Mouse (Mus musculus): ENCODE results near the gene Auts2.

Gene Auts2

DNA sequence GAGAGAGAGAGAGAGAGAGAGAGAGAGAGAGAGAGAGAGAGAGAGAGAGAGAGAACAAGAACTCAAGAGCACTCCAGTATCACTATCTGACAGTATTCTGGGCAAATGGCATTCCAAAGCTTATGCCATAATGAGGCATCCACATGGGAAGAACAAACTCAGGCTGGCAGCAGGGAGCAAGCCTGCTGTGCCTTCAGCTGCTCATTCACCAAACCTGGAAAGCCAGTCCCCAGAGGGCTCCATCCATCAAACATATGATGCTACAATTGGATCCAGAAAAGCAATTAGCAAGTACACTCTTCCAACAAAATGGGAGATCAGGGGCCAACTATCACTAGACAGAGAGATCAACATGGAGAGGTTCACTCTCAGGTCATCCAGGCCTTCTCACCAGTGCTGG is 531.3 kb downstream of the Auts2 start:
- in situ Hi-C loops (cut with MseI, MboI): no loop called here

GRCm38 (mm10) chr5:132008703-132009222 is 534.4 kb downstream of the Auts2 start:
- in situ Hi-C loops (cut with MseI, MboI): no loop called here

DNA sequence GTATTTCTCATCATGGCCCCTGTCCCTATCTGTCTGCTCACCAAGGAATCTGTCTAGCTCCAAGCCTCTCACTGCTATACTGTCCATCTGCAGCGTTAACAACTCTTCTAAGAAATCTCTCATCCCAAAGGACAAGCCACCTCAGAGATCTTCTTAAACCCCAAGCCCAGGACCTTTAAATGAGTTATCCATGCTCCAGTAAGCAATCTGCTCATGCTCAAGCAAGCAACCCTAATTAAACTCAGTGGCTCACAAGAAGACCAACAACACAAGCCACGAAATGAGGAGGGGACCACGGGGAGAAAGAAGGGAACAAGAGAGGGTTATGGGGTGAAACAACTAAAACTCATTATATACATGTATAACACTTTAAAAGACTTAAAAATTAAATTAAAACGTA is 535.2 kb downstream of the Auts2 start:
- in situ Hi-C loops (cut with MseI, MboI): no loop called here

DNA sequence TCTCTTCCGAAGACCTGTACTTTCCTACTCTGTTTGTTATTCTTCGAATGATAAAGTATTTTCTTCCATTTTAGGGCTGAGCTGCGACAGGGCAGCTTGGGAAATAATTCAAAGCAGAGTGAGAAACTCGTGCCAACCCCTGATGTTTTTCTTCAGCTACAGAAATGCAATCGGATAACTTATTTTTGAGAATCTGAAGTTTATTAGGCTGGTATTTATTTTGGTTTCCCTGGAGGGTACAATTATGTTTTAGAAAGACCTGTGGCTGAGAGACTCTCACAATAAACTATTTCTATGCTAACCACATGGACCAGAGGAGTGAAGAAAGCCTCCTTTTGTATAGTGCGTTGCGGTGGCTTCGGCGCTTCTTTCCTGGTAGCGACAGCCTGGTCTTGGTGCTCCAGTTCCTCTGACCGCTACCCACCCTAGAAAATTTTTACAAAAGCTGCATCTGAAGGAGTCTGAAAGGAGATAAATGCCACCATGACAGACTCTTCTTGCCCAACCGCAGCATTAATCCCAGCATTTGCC is 550.4 kb downstream of the Auts2 start:
- in situ Hi-C loops (cut with MseI, MboI): no loop called here

DNA sequence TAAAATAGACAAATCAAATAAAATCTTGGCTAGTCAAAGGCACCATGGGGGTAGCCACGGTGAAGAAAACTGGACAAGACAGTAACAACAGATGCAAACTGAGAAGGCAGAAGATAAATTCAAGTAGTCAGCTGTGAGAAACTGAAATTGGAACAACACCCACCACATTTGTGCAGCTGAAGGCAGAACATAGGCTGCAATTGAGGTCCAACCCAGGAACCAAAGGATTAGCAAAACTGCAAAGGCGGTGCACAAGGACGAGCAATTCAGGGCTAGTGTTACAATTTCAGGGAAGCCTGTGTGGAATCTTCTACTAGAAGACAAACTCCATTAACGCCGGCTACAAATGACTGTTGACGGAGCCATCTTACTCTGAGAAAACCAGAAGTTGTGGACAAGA is 550.9 kb downstream of the Auts2 start:
- in situ Hi-C loops (cut with MseI, MboI): no loop called here

DNA sequence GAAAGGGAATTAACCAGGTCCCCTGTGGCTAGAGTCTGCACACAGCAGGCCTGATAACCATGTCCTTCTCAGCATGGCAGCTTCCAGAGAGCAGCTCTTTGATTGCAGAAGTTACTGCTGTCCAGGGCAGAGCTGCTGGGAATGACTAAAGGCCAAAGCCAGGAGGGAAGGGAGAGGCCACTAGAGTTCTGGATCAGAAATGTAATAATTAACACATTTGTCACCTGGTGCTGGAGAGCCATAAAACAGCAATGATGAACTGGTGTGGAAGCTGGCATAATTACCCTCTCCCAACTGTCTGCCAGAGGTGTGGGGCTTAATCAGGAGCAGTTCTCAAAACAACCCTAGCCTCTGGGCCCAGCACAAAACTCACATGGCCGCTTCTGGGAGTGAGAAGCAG is 552.6 kb downstream of the Auts2 start:
- in situ Hi-C loops (cut with MseI, MboI): no loop called here

DNA sequence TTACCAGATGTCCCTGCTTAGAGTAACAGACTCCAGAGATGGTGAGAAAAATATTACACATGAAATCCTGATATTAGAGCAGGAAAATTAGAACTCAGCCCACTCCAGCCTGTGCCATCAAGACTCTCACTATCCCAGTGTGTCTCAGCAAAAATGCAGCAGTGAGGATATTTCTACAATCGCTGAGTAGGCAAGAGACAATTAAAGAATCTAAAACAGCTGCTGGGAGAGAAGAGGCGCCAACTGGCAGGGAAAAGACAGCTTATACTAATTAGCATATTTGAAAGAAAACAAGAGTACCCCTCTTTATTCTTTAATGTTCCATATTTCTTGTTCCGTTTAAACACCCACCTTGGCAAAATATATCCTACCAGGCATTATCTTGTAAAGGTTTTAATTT is 561.7 kb downstream of the Auts2 start:
- in situ Hi-C loops (cut with MseI, MboI): no loop called here

- in situ Hi-C loops (cut with MseI, MboI): no loop called here
Measured at GRCm38 (mm10) chr5:131978939-131979338, 564.2 kb downstream of the Auts2 start.

- in situ Hi-C loops (cut with MseI, MboI): no loop called here
Measured at GRCm38 (mm10) chr5:131977497-131977896, 565.6 kb downstream of the Auts2 start.

DNA sequence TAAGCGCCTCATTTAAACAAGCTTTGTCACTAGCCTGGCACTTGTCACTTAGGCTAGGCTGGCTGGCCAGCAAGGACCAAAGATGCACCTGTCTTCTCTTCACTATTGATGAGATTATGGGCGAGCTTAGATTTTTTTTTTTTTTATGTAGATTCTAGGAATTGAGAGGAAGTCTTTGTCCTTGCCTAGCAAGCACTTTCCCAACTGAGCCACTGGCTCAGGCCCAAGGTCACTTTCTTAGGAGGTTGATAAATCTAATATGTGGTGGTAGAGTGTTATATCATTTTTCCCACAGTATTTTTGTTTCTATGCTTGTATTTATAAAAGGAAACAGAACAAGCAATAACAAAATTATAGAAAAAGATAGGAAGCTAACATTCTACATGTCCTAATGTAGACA is 571.2 kb downstream of the Auts2 start:
- in situ Hi-C loops (cut with MseI, MboI): no loop called here

GRCm38 (mm10) chr5:131965499-131965898 is 577.6 kb downstream of the Auts2 start:
- in situ Hi-C loops (cut with MseI, MboI): no loop called here

GRCm38 (mm10) chr5:131963565-131963964 is 579.6 kb downstream of the Auts2 start:
- in situ Hi-C loops (cut with MseI, MboI): no loop called here

GRCm38 (mm10) chr5:131961859-131962258 is 581.3 kb downstream of the Auts2 start:
- in situ Hi-C loops (cut with MseI, MboI): no loop called here

- in situ Hi-C loops (cut with MseI, MboI): no loop called here
Measured at GRCm38 (mm10) chr5:131960432-131960831, 582.7 kb downstream of the Auts2 start.

- in situ Hi-C loops (cut with MseI, MboI): no loop called here
Measured at GRCm38 (mm10) chr5:131956998-131957397, 586.1 kb downstream of the Auts2 start.

DNA sequence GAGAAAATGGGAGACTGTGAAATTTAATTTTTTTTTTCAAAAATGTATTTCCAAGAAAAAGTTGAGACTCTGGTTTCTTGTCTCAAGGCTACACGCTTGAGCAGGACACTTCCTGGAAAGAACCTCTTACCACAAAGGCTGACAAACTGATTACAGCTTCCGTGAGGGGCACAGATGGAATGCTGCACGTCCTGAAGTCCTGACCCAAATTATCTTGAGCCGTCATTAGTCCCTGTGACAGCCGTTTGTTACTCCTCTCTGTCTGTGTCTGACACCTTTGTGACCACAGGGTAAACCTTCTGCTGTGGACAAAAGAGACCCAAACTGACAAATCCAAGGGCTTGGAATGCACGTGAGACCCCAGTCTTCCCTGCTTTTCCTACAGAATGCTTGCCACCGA is 587.1 kb downstream of the Auts2 start:
- in situ Hi-C loops (cut with MseI, MboI): no loop called here

DNA sequence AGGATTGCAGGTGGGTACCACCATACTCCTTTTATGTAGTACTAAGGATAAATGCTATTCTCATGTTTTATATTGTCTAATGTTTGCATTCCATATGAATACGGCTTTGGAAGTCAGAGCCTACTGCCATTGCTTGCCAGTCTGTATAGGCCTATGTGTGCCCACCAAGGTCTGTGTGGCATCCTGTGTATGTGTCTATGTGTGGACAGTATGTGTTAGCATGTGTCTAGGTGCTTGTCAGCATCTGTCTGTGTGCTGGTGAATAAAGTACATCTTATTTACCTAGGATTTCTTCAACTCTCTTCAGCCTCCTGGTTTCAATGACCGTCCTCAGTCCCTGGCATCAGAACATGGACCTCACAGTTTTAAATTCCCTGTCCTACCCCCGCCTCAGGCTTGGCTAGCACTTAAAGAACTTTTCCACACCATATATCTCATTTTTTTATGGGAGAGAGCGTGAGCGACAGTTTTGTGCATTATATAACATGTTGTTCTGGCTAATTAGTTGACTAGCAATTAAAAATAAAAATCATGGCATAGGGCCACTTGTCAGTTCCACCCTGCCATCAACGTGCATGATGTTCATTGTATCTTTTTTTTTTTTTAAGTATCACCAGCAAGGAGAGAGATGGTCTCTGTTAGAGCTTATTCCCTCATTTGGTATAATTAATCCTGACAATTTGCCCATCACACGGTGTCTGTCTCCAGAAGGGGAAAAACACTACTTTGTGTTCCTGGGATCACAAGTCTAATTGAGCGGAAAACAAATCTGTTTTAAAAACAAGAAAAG is 587.7 kb downstream of the Auts2 start:
- in situ Hi-C loops (cut with MseI, MboI): no loop called here

DNA sequence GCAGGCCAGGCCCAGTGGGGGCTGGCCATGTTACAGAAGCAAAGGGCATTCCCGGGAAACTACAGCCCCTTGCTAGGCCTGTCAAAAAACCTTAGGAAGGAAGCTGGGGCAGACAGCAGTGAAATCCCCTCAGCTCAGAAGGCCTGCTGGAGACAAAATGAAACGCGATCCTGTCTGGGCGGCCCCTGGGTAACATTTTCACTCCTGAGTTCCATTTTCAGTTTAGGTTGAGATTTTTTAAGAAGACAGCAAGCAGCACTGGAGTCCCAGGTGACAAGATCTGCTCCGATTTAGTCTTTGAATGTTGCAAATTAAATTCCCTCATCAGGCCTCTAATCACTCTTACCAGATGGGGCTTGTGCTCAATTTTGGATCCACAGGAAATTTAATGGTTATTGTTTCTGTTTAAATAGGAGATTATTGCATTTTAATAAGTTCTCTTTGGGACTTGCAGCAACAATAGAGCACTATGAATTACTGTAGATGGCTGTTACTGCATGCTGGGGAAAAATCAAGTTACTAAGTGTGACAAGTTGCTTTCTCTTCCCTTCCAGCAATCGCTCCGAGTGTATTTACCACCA is 594.5 kb downstream of the Auts2 start:
- in situ Hi-C loops (cut with MseI, MboI): no loop called here

GRCm38 (mm10) chr5:131946801-131947200 is 596.3 kb downstream of the Auts2 start:
- in situ Hi-C loops (cut with MseI, MboI): no loop called here

DNA sequence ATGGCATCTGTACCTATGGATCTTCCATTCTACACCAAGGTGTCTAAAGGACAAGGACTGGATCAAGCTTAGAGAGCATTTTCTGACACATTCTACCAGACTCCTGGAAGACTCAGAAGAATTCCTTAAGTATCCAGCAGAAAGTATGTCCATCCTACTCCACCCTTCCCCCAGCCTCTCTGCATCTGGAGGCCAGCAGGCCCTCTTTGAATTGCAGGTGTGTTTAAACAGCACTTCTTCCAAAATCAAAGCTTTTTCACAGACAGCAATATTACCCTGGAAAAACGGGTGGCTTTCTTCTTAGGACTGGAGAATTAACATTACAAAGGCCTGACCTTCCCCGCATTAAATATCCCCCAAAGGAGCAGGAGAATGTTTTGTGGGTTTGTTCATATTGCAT is 598.4 kb downstream of the Auts2 start:
- in situ Hi-C loops (cut with MseI, MboI): no loop called here

DNA sequence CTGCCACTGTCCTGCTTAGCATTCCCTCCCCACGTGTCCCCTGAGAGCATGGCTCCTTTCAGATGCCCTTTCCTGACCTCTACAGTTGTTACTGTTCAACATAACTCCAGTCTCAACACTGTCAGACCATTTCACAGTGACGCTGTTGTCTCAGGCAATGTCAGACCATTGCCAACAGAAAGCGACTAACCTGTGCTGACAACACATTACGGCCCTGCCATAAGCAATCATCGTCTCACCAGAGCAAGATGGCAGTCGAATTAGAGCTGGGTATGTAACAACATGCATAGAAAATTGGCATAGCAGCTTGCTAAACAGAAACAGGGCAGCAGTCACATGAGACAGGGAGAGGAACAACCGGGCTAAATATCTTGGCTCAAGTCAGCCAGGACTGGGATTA is 614.4 kb downstream of the Auts2 start:
- in situ Hi-C loops (cut with MseI, MboI): no loop called here

DNA sequence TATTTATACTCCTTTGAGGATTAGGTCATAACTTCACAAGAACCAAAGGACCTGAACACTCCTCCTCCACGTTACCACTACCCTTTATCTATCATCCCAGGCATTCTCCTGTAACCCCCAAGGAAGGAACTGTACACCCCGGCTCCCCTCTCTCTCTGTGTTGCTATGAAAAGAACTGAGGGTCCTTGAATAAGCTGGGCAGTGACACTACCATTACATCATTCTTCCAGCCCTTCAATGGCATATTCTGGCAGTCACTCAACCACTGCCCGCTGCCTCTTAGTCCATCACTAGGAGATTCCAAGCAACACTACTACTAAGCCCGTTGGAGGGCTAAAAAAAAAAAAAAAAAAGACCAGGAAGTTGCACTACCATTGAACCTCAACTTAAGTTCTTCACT is 620.4 kb downstream of the Auts2 start:
- in situ Hi-C loops (cut with MseI, MboI): no loop called here

GRCm38 (mm10) chr5:131922118-131922517 is 621.0 kb downstream of the Auts2 start:
- in situ Hi-C loops (cut with MseI, MboI): no loop called here
